Mouse (Mus musculus) embryonic facial prominence, embryonic 11.5 days (tissue): ENCODE measurements around the gene Tmem171. TPM values are rescaled to one million over a fixed set of nuclear protein-coding genes. Genes with fewer than 3 reads are reported as not detected.

ENCODE experiments used
- ATAC-seq: fragments of 200-750 bp; cut with Nextera tagmentation; replicated peaks from 2 replicates; pipeline ENCODE4 v1.8.0; 2017; ENCODE audit warnings: low read depth; ENCODE audit not compliant: insufficient number of reproducible peaks, low FRiP score, low TSS enrichment
- DNase-seq: peaks from one replicate; pipeline ENCODE4 v3.0.0-alpha.2; 2015; ENCODE audit warnings: low spot score
- H3K27ac ChIP-seq: fragments of 300-500 bp; sonication (generic); replicated peaks from 2 replicates; pipeline ENCODE4 v1.5.1; 2014; ENCODE audit warnings: mild to moderate bottlenecking, low read depth, low read length, control low read depth
- H3K27me3 ChIP-seq: fragments of 300-500 bp; sonication (generic); 2 replicates; pipeline ENCODE4 v1.6.1; 2014; ENCODE audit warnings: mild to moderate bottlenecking, low read length, moderate library complexity, mixed read lengths; ENCODE audit not compliant: control insufficient read depth, insufficient read depth
- H3K36me3 ChIP-seq: fragments of 300-500 bp; sonication (generic); replicated peaks from 2 replicates; pipeline ENCODE4 v1.6.1; 2014; ENCODE audit warnings: low read depth, mild to moderate bottlenecking, low read length, moderate library complexity, mixed read lengths; ENCODE audit not compliant: control insufficient read depth, insufficient read depth
- H3K4me1 ChIP-seq: fragments of 300-500 bp; sonication (generic); 2 replicates; pipeline ENCODE4 v1.6.1; 2014; ENCODE audit warnings: low read length, mixed read lengths; ENCODE audit not compliant: control insufficient read depth, insufficient read depth
- H3K4me2 ChIP-seq: fragments of 300-500 bp; sonication (generic); 2 replicates; pipeline ENCODE4 v1.6.1; 2014; ENCODE audit warnings: low read depth, mild to moderate bottlenecking, control low read depth, low read length, moderate library complexity
- H3K4me3 ChIP-seq: fragments of 300-500 bp; sonication (generic); 2 replicates; pipeline ENCODE4 v1.5.1; 2014; ENCODE audit warnings: low read depth, low read length, control low read depth
- H3K9ac ChIP-seq: fragments of 300-500 bp; sonication (generic); replicated peaks from 2 replicates; pipeline ENCODE4 v1.6.1; 2014; ENCODE audit warnings: mild to moderate bottlenecking, control low read depth, low read length
- H3K9me3 ChIP-seq: fragments of 300-500 bp; sonication (generic); replicated peaks from 2 replicates; pipeline ENCODE4 v1.6.1; 2016; ENCODE audit warnings: mild to moderate bottlenecking, low read length, inconsistent platforms, mixed read lengths; ENCODE audit not compliant: control insufficient read depth
- WGBS: fragments of 180-500 bp; shearing (Covaris S2); extraction: QIAGEN DNeasy Blood & Tissue Kit; methylation state at CpG from one replicate; pipeline ENCODE4 v1.1.7; 2014; 5-methylcytosine and 5-hydroxymethylcytosine counted together
- polyA plus RNA-seq: library from polyadenylated mRNA; unstranded; fragments of >200 nt; fragmentation: Nextera tagmentation; extraction: Ambion mirVana; gene quantifications from 2 replicates; pipeline ENCODE4 v1.2.1, GENCODE M21; 2014

The Tmem171 gene
- polyA plus RNA-seq, 1 experiment from 2014 or later: not detected

GRCm38 (mm10) chr13:98654129-98654939 is 40.3 kb downstream of the Tmem171 start:
- no peak overlapping the region for H3K9ac ChIP-seq
- no peak overlapping the region for H3K27ac ChIP-seq
- ATAC-seq: no peak
- no peaks in the 10 kb centered on the region for H3K4me1 ChIP-seq
- no peaks in the 10 kb centered on the region for H3K27me3 ChIP-seq
- no peaks in the 10 kb centered on the region for H3K9me3 ChIP-seq
- no peak overlapping the region for H3K4me2 ChIP-seq
- H3K36me3 ChIP-seq: no peaks in the 10 kb centered on the region
- H3K4me3 ChIP-seq: no peak overlapping the region
- no peak for DNase-seq
- WGBS: 70% methylated on average over 10 of the region's 10 CpGs

- ATAC-seq (no peak), DNase-seq (no peak)
- no peak overlapping the region for H3K4me2 ChIP-seq
- no peaks in the 10 kb centered on the region for H3K9me3 ChIP-seq
- no peaks in the 10 kb centered on the region for H3K36me3 ChIP-seq
- WGBS: 87% methylated on average over 2 of the region's 2 CpGs
- H3K27ac ChIP-seq: no peak overlapping the region
- no peak overlapping the region for H3K4me3 ChIP-seq
- H3K9ac ChIP-seq: no peak overlapping the region
- no peaks in the 10 kb centered on the region for H3K4me1 ChIP-seq
- no peaks in the 10 kb centered on the region for H3K27me3 ChIP-seq
These were observed 42.4 kb downstream of the Tmem171 start for GRCm38 (mm10) chr13:98652194-98652593.

GRCm38 (mm10) chr13:98651228-98651977 is 43.2 kb downstream of the Tmem171 start:
- no peak overlapping the region for H3K4me2 ChIP-seq
- no peak overlapping the region for H3K4me3 ChIP-seq
- 74% methylated on average over 17 of the region's 17 CpGs for WGBS
- H3K27ac ChIP-seq: no peak overlapping the region
- H3K9ac ChIP-seq: no peak overlapping the region
- H3K9me3 ChIP-seq: no peaks in the 10 kb centered on the region
- no peak for ATAC-seq
- H3K27me3 ChIP-seq: no peaks in the 10 kb centered on the region
- H3K4me1 ChIP-seq: no peaks in the 10 kb centered on the region
- no peak for DNase-seq
- H3K36me3 ChIP-seq: no peaks in the 10 kb centered on the region

- no peak for ATAC-seq
These were observed 46.7 kb downstream of the Tmem171 start for GRCm38 (mm10) chr13:98647775-98648568.

DNA sequence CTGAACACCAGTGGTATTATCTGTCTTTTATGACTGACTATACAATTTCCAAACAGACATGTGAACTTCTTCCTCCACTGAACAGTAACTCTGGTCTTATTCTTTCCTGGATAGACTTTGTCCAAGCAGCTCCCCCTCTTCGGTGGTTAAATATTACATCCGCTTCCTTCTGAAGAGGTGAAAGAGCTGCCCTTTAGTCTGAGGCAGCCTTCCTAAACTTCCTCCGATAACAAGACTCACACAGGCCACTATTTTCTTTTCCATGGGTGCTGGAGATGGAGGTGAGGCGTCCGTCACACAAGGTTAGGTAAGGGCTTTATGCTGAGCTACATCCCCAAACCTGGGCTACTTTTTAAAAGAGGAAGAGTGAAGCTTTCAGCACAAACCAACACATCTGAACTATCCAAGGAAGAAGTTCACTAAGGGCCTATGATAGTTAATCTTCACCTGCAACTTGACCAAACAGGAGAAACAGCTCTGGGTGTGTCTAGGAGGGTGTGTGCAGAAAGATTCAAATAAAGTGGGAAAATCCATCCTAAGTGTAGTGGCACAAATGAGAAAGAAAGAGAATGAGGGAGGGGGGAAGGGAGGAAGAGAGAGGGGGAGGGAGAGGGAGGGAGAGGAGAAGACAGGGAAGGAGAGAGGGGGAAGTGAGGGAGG is 56.0 kb downstream of the Tmem171 start:
- H3K4me2 ChIP-seq: no peak overlapping the region
- no peak overlapping the region for H3K4me3 ChIP-seq
- no peak for DNase-seq
- H3K36me3 ChIP-seq: no peaks in the 10 kb centered on the region
- no peak overlapping the region for H3K9ac ChIP-seq
- no peaks in the 10 kb centered on the region for H3K4me1 ChIP-seq
- WGBS: 89% methylated on average over 5 of the region's 5 CpGs
- no peak overlapping the region for H3K27ac ChIP-seq
- no peaks in the 10 kb centered on the region for H3K9me3 ChIP-seq
- H3K27me3 ChIP-seq: no peaks in the 10 kb centered on the region
- ATAC-seq: no peak

More at GRCm38 (mm10) chr13:98647775-98648568, 46.7 kb downstream of the Tmem171 start:
- Histone ChIP-seq H3K4me2 (no peak overlapping the region), H3K9ac (no peak overlapping the region), H3K9me3 (no peaks in the 10 kb centered on the region), H3K4me3 (no peak overlapping the region), H3K4me1 (no peaks in the 10 kb centered on the region), H3K27ac (no peak overlapping the region), H3K27me3 (no peaks in the 10 kb centered on the region), H3K36me3 (no peaks in the 10 kb centered on the region)
- WGBS: 88% methylated on average over 22 of the region's 22 CpGs
- DNase-seq: no peak

DNA sequence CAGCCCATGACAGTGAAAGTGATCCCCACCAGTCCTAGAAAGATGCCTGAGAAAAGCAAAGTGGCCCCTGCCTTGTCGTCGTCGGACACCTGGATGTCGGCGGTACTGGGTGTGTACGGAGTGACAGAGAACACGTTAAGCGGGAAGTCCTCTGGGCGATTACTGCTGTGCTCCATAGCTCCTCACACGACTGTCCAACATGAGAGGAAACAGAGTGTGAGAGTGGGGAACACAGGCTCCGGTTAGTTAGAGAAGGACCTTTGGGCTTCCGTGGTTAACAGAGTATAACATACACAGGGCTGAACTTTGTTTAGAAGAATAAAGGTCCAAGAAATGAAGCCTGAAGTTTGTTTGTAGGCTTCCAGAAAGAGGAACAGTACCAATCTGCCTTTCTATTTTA is 57.5 kb downstream of the Tmem171 start, which contains the start of gene Tmem174:
Gene Tmem174, minus strand, starts transcription at position 266 of the 400 bp plus-strand sequence.
- H3K9ac ChIP-seq: no peak within 1 kb of the TSS; the same call in 1 of the 2 replicates
- no peak for DNase-seq
- 88% methylated on average over 12 of the region's 12 CpGs for WGBS

GRCm38 (mm10) chr13:98636571-98636970 is 58.1 kb downstream of the Tmem171 start:
- WGBS: 75% methylated on average over 18 of the region's 18 CpGs
- H3K9ac ChIP-seq: no peak overlapping the region
- H3K27me3 ChIP-seq: no peaks in the 10 kb centered on the region
- H3K4me1 ChIP-seq: peaks cover 4% of the 10 kb centered on the region; the same call in 1 of the 2 replicates
- no peaks in the 10 kb centered on the region for H3K9me3 ChIP-seq
- H3K36me3 ChIP-seq: no peaks in the 10 kb centered on the region
- no peak for DNase-seq
- no peak overlapping the region for H3K4me3 ChIP-seq
- ATAC-seq: no peak
- H3K4me2 ChIP-seq: no peak overlapping the region
- no peak overlapping the region for H3K27ac ChIP-seq

More for the DNA sequence above, 57.5 kb downstream of the Tmem171 start, which contains the start of gene Tmem174:
- no peaks in the 10 kb centered on the region for H3K36me3 ChIP-seq
- H3K27ac ChIP-seq: no peak within 1 kb of the TSS
- H3K9me3 ChIP-seq: no peaks in the 10 kb centered on the region
- peaks cover 4% of the 10 kb centered on the region; the same call in 1 of the 2 replicates for H3K4me1 ChIP-seq
- ATAC-seq: no peak
- H3K4me2 ChIP-seq: no peak within 1 kb of the TSS
- H3K27me3 ChIP-seq: no peaks in the 10 kb centered on the region
- no peak within 1 kb of the TSS for H3K4me3 ChIP-seq
